Mouse (Mus musculus) cerebellum, adult 11 months (tissue): Measurements from ENCODE around the gene Sidt2.
A peak's percentile ranks its signal among the peaks of the same experiment; 100 is the strongest.

Experiments used
- DNase-seq: peaks from one replicate; pipeline ENCODE4 v3.0.0; 2022

The Sidt2 gene

DNA sequence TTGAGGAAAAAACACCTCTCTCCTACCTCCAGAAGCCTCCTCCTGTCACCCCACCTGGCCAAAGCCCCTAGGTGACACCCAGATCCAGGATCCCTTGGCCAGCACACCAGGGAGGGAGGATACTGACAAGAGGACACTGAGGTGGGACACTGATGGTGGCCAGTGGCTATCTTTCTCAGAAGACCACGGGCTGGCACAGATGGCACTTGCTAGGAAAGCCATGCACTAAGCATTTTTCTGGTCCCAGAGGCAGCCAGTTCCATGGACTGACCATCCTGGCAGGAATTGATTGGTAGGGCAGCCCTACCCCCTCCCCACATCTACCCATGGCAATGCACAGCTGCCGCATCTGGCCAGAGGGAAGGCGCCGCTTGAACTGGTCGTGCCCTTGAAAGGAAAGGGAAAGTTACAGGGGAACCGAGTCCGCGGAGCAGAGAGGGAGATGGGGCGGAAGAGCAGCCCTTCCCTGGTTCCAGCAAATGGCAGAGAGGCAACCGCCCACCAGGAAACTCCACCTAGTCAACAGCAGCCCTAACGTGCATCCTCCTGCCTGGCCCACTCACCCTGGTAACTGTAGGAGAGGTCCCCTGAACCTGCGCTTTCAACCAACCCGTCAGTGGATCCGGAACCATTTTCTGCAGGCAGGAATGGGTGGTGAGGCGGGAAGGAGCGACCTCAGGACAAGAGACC lies 8.7 kb downstream of the Sidt2 start:
- DNase-seq: no peak

DNA sequence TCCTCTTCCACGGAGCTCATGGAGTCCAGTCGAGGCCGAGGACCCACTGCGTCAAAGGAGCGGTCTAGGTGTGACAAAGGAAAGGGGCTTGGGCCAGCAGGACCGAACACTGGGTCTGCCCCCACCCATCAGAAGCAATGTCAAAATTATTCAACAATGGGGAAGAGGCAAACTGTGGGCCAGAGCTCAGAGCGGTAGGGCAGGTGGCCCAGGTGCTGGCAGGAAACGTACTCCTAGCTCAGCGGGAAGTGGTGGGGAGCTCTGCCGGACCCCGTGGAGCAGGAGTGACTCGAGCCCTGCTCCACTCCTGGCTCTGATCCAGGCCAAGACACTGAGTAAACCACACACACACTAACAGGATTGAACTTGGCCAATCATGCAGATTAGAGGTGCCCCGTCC lies 9.3 kb downstream of the Sidt2 start:
- peak; percentile 60 for DNase-seq

DNA sequence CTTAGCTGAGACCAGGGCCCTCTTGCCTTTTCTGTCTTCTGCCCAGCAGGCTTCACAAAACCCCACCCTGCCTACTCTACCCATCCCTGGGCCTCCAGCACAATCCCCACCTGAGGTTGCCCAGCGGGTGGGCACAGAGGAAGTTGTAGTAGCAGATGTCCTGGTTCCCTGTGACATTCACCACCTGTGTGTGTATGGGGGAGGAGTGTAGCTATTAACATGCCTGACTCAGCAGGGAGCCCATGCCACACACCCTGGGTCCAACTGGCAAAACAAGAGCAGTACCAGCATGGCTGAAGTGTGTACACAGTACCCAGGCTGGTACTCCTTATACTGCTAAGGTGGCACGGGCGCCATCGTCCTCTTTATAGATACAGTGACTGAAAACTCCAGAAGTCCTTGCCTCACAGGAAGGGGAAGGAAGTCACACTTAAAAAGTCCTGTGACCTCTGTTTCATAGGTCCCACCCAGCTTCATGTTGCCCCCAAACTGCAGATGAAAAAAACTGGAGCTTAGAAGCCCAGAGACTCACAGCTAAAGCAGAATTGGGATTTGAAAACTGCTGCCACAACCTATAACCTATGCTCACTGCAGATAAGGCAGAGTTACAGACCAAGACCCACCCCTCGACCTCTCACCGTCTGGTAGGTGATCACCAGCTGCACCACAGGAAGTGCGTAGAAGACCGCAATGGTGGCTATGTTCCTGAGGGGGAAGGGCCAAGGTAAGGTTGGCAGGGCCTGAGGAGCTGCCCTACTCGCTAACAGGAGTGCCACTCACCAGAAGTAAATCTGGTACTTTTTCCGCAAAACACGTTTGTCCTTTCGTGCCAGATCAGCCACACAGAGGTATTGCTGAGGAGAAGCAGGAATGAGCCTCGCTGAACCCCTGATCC lies 10.3 kb downstream of the Sidt2 start:
- DNase-seq: peak; percentile 54

DNA sequence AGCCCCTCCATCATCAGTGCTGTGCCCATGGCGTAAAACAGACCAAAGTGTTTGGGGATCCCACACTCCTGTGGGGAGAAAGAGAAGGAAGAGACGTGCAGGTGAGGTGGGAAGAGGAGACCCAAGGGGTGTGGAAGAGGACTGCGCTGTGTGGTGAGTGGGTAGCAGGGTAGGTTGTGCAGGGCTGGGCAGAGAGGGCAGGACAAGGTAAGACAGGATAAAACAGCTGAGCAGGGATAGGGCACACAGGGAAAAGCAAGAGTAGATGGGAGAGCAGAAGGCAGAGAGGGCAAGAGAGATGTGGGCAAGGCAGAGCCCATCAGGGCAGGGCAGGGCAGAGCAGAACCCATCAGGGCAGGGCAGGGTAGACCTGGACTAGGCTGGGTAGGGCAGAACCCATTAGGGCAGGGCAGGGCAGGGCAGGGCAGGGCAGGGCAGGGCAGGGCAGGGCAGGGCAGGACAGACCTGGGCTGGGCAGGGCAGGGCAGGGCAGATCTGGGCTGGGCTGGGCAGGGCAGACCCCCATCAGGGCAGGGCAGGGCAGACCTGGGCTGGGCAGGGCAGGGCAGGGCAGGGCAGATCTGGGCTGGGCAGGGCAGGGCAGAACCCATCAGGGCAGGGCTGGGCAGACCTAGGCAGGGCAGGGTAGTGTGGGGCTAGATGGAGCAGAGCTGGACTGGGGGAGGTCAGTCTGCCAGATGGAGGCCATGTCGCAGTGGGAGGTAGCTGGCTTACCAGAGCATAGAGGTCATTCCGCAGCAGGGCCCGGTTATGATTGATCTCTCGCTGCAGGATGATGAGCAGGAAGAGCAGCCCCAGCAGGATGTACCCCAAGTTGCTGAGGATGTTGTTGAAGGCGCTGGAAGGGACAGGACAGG lies 11.2 kb downstream of the Sidt2 start:
- peak; percentile 60 for DNase-seq

DNA sequence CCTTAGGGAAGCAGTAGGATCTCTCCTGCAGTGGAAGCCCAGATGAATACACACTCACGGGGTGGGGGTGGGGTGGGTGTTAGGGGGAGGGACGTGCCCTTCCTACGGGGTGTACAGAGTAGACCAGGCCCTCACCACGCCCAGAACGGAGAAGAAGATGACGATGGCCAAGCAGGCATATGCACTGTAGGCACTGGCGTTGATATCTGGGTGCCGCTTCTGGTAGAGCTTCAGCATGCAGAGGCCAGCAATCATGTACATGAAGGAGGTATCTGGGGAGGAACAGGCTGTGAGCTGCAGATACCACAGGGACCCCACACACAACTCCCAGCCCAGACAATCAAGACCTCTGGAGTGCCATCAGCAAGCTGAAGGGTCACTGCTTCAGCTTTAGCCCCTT lies 12.1 kb downstream of the Sidt2 start:
- DNase-seq: no peak

GRCm38 (mm10) chr9:45942464-45942863 lies 12.6 kb downstream of the Sidt2 start:
- DNase-seq: no peak

GRCm38 (mm10) chr9:45941329-45941888 lies 13.6 kb downstream of the Sidt2 start:
- no peak for DNase-seq

- DNase-seq: no peak
These were observed 15.3 kb downstream of the Sidt2 start for GRCm38 (mm10) chr9:45939794-45940193.

- DNase-seq: no peak
These were observed 16.0 kb downstream of the Sidt2 start for GRCm38 (mm10) chr9:45938952-45939637.

- no peak for DNase-seq
These were observed 17.0 kb downstream of the Sidt2 start for GRCm38 (mm10) chr9:45938088-45938487.

DNA sequence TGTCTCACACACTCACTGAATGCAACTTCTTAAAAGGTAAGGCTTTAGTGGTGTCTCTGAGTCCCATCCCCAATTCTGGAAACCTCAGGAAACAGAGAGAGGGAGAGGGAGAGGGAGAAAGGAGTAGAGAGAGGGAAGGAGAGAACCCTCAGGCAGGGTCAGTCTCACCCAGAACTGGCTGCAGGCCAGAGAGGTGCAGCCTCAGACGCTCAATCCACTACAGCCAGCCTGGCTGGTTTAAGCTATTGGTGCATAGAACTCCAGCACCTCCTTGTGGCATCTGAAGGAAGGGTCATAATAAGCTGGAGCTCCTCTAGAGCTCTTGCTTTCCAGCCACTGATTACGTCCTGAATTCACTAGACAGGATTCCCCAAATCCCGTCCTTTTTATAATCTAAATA lies 18.2 kb downstream of the Sidt2 start:
- peak; percentile 50 for DNase-seq

DNA sequence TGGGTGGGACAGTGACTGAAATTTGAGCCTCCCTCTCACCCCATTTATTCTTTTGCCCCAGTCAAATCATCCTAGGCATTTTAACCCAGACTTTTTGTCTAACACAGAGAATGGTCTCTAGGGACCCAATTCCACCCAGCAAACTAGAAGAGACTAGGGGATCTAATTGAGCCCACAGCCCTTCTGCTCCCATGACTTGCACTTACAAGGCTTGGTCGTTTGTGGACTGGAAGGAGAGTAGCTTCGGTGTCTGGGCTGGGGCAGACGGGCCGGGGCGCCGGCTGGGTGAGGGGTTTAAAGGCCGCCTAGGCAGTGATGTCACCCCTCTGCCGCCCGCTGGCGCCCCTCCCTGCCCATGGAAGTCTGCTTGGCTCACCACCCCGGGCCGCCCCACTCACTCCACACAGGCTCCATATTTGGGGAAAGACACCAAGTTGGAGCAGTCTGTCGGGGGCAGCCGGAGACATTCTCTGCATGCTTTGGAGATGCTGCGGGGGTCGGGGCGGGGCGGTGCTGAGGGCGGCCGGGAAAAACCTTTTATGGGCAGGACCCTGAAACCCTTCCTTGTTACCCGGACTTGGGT lies 19.3 kb downstream of the Sidt2 start, which contains the start of gene Tagln:
Gene Tagln (minus strand): TSS at position 431 of the 583 bp plus-strand sequence.
- DNase-seq: no peak

DNA sequence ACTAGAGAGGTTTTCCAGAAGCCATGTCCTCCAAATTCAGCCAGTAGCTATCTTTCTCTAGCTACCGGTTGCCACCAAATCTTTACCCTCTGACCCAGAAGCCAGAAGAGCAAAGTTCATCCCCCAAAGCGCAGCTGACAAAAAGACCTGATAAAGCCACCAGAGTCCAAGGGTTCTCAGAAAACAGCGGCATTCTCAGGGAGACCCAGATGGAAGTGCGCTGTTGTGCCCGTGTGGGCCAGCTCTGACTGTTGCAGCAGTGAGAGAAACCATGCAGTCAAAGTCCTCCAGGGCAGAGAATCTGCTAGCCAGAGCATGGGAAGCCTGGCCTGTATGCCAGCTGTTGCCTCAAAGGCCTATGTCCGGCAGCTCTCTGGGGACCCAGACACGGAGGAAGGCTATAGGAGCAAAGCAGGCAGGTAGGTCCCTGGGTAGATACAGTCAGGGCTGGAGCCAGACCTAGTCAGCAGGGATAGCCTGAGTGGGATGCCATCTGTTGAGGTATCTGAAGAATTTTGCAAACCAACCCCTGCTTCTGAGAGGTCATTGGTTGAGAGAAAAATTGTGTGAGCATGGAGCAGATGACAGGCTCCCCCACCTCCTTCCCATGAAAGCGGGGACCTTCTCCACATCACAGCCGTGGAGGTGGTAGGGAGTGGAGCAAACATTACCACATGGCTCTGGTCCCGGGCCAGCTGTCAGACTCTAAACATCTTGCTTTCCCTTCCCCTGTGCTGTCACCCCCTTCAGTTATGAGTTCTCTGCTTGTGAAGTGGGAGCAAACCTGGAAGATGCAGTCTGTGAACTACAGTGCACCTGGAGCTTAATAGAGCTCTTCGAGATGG lies 22.3 kb downstream of the Sidt2 start:
- DNase-seq: no peak

GRCm38 (mm10) chr9:45931958-45932357 lies 23.1 kb downstream of the Sidt2 start:
- DNase-seq: no peak

GRCm38 (mm10) chr9:45929285-45929684 lies 25.8 kb downstream of the Sidt2 start:
- DNase-seq: no peak

DNA sequence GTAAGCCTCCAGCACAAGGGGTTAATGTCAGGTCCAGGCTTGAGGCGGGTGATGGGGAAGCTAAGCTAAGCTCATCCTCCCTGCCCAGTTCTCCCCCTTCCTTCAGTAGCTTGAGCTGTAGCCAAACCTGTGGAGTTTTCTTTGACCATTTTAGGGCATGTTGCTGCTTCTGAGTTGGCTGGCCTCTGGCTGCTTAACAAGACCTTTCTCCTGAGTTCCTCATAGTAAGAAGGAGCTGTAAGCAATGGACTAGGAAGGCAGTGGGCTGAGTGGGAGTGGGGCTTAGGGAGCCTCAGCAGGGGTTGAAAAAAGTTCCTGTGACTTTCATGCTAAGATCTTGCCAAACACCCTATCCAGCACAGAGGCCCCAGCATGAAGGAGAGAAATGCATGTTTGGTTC lies 35.2 kb downstream of the Sidt2 start:
- no peak for DNase-seq

- DNase-seq: no peak
These were observed 37.8 kb downstream of the Sidt2 start for GRCm38 (mm10) chr9:45917041-45917934.

DNA sequence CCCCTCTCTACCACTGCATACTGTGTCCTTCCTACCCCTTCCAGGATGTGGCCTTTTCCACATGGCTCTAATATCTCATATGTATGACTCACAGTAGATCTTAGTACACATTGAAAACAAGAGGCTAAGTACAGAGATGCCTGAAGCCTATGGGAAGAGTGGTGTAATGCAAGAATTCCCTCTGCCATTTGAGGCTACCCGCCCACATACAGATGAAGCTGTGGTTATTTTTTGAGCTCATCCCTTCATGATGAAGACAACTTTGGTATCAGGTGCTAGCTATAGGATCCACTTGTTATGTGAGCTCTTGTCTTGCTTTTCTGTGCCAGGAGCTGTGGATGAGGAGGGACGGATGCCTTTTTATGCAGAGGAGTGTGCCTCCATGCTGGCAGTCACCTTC lies 39.4 kb downstream of the Sidt2 start:
- DNase-seq: no peak

DNA sequence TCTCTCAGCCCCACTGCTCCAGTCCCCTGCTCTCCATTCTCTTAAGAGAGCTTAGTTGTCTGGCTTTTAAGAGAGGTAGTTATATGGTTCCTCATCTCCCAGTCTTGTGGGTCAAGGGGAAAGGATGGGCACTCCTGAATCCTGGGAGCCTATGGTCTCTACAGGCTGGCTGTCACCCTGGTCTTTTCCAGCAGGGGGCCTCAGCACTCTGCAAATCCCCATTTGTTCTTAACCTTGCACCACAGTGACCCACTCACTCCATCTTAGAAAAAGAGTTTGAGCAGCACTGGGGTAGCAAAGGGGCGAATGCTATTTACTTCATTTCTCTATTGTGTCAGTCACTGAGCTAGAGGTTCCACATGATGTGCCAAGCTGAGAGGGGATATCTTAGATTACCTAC lies 43.4 kb downstream of the Sidt2 start:
- no peak for DNase-seq

GRCm38 (mm10) chr9:45910995-45911394 lies 44.1 kb downstream of the Sidt2 start:
- no peak for DNase-seq
